Mouse (Mus musculus) lung, postnatal 10 days (tissue): ENCODE measurements around the gene Hils1.

Source experiments
- DNase-seq: peaks from one replicate; pipeline ENCODE4 v3.0.0; 2021

Hils1 gene

DNA sequence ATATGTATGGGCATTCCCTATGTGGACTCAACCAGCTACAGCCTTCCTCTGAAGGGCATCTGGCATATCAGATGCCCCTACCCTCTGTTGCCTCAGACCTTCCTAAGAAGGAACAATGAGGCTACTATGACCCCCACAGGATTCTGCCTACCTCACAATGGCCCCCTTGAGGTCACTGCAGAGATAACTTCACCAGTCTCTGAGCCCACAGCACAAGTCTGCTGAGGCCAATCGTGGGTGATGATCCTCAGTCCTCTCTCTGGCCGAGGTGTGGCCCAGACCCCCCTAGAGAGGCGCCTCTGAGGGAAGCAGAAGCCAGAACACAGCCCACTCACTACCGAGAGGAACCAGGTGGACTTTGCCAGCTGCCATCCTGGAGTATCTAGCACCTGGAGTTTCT is at the start of gene Hils1:
Hils1 (plus strand) TSS at position 175 of the 400 bp plus-strand sequence.
- DNase-seq, result no peak

DNA sequence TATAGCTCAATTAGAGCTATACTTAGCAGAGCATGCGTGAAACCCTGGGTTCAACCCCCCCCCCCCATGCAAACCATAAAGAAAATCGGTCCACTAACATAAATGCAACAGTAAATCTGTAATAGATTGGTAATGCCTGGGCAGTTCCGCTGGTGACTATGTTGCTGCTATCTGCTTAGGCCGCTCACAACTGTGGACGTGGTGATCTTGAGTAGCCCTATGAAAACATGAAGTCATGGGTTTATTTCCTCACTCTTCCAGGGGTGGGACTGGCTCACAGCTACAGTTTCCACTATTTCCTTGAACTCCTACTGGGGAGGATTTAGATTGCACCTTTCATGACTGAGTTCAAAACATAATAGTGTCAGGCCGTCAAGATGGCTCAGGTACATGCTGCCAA is 49.7 kb upstream of the Hils1 start:
- DNase-seq, result peak; percentile 36

DNA sequence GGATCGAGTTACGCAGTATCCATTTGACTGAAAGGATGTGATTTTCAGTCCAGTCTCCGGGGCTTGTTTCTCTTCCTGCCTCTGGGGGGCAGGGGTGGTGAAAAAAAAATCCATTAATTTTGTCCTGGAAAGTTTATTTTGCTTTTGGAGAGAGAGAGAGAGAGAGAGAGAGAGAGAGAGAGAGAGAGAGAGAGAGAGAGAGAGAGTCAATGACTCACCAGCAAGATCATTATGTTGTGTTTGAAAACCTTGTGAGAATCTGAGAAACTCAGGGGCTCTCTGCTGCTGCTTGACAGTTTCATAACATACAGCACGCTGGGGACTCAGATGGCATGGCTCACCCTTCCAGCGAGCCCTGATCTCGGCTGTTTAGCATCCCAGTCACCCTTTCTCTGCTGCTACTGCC is 46.4 kb upstream of the Hils1 start:
- DNase-seq, result peak; percentile 64

DNA sequence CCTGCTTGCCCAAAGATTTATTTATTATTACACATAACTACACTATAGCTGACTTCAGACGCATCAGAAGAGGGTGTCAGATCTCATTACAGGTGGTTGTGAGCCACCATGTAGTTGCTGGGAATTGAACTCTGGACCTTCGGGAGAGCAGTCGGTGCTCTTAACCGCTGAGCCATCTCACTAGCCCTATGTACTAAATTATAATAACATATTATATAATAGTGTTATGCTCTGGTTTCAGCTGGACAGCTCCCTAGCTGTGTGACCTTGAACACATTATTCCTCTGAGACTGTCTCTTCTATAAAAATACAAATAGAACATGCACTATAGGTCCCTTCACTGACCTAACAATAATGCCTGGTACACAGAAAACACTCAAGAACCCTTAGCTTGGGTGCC is 42.4 kb upstream of the Hils1 start:
- no peak for DNase-seq

DNA sequence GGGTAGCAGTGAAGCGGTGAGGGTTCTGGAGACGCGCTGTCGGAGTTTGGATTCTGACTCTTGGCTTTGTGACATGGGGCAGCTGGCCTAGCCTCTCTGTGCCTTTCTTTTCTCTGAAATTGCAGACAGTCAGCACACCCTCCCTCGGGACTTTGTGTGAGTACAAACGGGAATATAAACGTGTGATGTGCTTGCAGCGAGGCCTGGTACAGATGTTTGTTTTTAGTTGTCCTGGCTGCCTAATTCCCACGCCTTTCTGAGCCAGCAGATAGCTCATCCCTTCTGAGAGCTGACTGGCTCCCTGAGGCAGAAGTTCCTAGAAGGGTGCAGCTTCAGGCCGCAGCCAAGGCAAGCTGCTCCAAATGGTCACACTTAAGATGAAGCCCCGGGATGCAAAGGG is 41.0 kb upstream of the Hils1 start:
- peak; percentile 58 for DNase-seq

DNA sequence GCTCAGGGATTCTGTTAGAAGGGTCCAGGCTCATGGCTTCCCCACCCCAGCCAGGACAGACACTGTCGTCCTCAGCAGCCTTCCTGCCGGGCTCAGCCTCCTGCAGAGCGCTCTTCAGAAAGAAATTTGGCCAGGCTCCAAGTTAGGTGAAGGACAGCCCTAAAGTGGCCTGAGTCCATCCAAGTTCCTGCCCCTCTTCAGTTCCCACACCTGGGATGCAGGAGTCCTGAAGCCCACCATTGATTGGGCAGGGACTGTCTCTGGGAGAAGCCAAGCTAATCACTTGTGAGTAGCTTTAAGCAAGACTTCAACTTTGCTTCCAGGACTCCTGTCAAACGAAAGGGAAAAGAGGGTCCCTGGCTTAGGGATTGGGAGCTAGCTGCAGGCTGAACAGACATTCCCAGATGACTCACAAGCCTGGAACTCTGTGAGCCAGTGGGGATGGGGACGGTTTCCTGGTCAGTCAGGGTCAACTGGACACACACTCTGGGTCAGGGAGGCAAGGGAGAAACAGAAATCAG is 39.6 kb upstream of the Hils1 start:
- peak; percentile 42 for DNase-seq

DNA sequence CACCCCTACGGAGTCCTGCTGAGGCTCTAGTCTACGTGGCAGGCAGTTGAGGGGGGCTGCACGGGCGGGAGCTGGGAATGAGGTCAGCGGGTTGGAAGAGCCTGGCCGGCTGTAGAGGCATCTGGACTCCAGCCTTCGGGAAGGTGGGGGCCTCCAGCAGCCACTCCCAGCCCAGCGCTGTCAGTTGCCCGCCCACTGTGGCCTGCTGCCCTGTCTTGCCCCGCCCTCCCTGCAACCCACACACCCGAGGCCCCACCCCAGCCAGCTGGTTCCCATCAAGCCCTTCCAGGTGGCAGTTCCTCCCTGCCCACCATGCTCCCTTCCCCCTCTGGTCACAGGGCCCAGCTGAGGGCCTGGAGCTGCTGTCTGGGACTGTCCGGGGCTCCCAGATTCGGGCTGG is 38.6 kb upstream of the Hils1 start:
- peak; percentile 97 for DNase-seq

DNA sequence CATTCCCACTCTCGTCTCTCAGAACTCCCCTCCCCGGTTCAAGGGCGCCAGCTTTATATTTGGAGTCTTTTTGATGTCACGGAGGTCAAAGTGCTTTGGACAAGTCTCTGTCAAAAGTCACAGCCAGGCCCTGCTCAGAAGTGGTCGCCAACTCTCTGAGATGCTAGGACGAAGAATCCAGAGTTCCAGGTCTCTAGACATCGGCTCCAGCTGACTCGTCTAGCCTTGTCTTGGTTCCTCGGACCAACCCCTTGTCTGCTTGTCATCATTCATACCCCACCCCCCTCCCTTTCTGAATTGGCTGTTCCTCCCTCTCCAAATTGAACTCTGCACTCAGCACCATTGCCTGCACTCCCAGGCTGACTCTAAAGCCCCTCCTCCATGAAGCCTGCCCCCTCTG is 37.8 kb upstream of the Hils1 start:
- peak; percentile 50 for DNase-seq

DNA sequence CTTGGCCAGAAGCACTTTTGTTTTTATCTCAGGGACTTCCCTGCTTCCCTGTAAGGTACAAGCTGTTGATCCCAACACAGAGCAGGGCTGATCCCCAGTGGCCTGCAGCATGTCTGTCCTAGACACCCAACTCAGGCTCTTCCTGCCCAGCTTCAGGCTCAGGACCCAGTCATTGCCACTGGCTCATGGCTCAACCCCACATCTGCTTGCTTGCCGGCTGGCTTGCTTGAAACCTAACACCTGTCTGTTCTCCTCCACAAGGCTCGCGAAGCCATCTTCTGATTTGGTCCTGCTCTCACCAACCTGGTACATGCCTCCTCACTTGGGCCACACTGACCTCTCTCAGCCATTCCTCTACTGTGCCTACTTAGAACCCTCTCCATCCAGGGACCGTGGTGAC is 37.2 kb upstream of the Hils1 start:
- no peak for DNase-seq

DNA sequence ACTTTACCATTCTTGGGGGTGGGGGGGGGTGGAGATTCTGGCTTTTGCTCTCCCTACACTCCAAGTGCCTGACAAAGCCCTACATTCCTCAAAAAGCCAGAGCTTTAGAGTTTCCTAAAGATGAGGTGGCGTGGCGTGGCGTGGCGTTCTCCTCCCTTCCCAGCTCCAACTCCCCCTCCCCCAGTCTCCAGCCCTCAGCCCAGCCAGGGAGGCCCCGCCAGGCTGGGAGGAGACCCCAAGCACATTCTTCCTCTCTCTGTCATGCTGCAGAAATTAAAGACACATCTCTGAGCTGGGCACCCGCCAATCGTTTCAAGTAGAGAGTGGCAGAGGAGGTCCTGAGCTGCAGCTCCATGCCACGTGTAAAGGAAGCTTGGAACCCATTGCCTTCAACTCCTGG is 33.8 kb upstream of the Hils1 start:
- peak; percentile 85 for DNase-seq

DNA sequence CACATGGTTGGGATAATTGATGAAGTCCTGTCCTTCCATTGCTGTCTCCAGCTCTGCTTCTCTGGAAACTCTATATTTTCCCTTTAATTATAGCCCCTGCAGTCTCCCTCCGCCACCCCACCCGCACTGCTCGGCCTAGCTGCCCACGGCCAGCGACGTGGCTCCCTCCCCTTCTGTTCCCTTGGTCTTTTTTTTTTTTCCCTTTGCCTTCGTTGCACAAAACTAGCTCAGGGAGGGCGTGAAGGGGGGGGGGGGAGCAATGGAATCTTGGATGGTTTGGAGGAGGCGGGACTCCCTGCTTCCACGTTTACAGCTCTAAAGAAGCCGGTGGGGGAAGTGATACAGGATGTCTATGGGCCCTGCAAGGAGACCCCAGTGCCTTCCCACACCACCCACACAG is 32.9 kb upstream of the Hils1 start:
- peak; percentile 53 for DNase-seq

DNA sequence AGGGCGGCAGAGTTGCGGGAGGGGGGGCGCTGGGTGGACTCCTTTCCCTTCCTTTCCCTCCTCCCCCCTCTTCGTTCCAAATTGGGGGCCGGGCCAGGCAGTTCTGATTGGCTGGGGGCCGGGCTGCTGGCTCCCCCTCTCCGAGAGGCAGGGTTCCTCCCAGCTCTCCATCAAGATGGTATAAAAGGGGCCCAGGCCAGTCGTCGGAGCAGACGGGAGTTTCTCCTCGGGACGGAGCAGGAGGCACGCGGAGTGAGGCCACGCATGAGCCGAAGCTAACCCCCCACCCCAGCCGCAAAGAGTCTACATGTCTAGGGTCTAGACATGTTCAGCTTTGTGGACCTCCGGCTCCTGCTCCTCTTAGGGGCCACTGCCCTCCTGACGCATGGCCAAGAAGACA is 31.3 kb upstream of the Hils1 start, which contains the start of gene Col1a1:
Col1a1 (plus strand) TSS at position 180 of the 400 bp plus-strand sequence.
- peak; percentile 91 for DNase-seq

DNA sequence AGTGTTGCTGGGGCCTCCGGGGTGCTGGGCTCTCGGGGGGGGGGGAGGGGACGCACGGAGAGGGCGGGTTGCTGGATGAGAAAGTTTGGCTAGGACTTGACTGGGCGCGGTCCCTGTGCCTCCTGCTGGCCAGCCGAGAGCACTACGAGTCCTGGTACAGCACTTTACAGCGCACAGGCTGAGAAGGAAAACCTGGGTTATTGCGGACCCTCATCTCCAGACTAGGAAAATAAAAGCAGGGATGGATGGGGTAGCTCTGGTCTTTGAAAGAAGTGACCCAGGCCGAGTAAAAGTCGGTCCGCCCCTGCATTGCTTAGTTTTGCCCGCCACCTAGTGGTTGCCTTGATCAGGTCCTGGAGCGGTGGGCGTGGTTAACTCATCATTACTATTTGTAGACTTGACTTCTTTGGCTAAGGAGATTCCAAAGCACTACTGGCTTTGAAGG is 30.5 kb upstream of the Hils1 start:
- DNase-seq, result peak; percentile 95

DNA sequence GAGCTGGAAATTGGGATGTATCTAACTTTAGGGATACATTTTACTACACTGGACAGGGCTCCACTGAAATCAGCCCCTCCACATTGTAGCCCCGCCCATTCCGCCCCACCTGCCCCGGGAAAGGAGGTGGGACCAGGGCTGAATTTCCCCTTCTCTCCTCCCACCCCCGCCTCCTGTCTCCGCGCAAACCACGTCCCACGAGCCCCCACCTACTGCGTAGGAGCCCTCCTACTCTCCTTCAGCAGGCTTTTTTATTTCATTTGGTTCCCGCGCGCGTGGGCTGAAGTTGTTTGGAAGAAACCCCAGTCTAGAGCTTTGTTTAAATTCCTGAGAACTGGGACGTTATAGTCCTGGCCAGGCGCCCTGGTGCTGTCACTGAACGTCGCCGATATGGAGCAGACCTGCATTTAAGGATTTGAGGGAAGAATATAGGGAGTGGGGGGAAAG is 30.0 kb upstream of the Hils1 start:
- peak; percentile 66 for DNase-seq

DNA sequence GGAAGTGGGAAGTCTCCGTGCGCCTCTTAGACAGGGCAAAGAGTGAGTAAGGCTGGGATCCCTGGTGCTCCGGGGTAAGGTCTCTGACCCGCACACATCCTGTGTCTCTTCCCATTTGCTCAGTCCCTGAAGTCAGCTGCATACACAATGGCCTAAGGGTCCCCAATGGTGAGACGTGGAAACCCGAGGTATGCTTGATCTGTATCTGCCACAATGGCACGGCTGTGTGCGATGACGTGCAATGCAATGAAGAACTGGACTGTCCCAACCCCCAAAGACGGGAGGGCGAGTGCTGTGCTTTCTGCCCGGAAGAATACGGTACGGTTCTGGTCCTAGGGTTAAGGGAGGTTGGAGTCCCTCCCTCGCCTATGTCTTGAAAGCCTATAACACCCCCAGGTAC is 29.6 kb upstream of the Hils1 start:
- no peak for DNase-seq

DNA sequence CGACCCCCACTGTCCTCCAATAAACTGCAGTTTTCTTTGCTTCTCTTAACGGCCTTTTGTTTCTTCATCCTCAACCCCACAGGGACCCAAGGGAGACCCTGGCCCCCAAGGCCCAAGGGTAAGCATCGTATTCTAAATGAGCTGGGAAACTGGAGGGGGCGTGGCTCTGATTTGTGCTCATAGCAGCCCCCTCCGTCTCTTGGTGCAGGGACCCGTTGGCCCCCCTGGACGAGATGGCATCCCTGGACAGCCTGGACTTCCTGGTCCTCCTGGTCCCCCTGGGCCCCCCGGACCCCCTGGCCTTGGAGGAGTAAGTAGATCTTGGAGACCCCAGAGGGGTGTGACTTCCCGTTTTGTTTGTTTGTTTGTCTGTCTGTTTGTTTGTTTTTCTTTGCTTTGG is 29.1 kb upstream of the Hils1 start:
- DNase-seq, result no peak

DNA sequence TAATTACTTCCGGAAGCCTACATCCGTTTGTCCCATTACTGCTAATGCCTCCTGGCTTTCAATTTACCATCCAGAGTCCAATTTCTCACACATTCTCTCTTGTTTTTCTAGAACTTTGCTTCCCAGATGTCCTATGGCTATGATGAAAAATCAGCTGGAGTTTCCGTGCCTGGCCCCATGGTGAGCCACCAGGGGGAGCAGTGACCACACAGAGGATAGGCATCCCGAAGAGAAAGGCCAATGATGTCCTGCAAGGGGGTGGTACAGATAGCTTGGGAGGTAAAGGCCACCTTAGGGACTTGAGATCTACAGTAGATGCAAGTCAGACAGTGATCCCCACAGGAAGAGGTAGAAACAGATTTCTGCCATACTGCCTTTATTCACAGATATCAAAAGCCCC is 28.1 kb upstream of the Hils1 start:
- DNase-seq, result peak; percentile 88

DNA sequence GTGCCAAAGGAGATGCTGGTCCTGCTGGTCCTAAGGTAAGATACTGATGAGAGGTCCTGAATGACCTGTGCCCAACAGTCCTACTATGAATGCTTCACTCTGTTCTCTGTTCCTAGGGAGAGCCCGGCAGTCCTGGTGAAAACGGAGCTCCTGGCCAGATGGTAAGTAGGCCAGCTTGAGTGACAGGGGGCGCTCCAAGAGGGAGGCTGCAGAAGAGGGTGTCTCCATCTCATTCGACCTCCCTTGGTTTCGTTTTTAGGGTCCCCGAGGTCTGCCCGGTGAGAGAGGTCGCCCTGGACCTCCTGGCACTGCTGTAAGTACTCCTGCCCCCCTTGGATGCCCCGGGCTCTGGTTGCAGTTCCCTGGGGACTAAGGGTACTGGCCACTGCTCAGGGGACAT is 26.3 kb upstream of the Hils1 start:
- no peak for DNase-seq

DNA sequence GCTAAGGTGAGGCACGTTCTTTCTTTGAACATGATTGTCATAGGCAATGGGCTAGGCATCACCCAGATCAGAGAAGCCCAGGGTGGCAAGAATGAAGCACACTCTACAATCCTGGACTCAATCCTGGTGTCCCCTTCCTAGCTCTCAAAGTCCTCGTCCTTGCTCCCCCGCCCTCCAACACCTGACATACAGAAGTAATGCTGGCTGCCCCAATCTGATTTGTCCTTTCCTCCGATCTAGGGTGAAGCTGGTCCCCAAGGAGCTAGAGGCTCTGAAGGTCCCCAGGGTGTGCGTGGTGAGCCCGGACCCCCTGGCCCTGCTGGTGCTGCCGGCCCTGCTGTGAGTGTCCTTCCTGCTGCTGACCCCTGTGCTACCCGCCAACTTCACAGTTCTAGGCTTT is 25.6 kb upstream of the Hils1 start:
- no peak for DNase-seq

DNA sequence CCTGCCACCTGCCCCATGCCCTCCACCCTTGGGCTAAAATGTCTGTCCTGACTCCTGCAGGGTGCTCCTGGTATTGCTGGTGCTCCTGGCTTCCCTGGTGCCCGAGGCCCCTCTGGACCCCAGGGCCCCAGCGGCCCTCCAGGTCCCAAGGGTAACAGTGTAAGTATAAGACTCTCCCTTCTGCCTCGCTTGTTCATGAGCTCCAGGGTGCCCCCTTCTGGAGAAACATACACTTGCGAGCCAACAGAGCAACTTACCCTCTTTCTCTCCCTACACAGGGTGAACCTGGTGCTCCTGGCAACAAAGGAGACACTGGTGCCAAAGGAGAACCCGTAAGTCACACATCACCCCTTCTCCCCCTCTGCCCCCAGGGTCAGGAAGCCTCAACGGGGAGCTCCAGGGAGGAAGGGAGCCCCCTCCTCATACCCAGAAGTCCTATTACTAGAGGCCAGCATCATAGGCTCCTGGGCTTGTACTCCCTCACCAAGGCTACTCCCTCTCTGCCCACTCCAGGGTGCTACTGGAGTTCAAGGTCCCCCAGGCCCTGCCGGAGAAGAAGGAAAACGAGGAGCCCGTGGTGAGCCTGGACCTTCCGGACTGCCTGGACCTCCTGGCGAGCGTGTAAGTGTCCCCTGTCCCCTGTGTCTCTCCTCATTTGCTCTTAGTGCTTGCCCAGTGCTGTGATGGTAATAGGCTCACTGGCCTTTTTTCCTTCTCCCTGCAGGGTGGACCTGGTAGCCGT is 24.9 kb upstream of the Hils1 start:
- peak; percentile 59 for DNase-seq

DNA sequence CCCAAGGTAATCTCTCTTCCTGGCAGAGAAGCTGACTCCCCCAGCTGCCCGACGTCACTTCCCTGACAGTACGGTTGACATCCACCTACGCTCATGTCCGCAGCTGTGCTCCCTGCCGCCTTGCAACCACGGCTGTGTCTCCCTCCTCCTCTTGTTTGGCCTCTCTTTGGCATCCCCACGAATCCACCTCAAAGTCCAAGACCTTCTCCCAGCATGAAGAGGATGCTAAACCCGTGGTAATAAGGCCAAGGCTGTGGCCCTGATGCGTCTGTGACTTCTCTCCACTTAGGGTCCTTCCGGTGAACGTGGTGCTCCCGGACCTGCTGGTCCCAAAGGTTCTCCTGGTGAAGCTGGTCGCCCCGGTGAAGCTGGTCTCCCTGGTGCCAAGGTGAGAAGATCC is 24.3 kb upstream of the Hils1 start:
- no peak for DNase-seq

DNA sequence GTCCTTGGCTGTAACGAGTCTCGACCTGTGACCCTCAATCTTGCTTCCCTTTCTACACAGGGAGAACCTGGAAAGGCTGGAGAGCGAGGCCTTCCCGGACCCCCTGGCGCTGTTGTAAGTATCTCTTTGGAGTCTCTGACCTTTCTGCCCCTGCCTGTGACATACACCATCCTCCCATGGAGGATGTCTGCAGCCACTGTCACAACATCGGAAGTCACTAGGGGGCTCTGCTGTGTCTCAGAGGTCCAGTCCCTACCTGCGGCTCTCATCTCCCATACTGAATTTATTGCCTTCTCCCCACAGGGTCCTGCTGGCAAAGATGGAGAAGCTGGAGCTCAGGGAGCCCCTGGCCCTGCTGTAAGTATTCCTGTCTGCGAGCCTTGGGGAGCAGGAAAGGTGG is 23.1 kb upstream of the Hils1 start:
- DNase-seq, result no peak

DNA sequence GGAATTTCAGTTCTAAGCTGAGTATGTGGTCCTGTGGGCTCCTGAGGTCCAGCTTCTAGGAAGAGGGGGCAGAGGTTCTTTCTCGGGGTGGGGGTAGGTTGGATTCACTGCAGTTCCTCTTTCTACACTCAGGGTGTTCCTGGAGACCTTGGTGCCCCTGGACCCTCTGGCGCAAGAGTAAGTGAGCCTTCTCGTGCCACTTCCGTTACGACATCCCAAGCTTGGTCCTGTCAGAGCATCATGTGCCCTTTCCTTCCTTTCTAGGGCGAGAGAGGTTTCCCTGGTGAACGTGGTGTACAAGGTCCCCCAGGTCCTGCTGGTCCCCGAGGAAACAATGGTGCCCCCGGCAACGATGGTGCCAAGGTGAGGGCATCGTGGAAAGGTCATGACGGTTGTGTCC is 22.2 kb upstream of the Hils1 start:
- DNase-seq, result no peak

DNA sequence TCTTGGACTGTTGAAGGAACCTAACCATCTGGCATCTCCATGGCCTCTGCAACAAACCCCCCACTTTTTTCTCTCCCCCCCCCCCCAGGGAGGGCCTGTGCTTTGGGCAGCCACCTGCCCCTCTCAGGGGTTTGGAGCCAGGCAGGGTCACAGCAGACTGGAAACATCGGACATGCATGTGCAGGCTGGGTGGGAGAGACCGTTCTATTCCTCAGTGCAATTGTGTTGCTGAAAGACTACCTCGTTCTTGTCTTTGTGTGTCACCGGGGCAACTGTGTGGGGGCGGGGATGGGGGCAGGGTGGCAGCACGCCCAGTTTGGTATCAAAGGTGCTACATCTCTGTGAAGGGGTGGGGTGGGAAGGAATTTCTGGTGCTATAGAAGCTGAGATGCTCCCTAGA is 15.2 kb upstream of the Hils1 start:
- DNase-seq, result no peak

DNA sequence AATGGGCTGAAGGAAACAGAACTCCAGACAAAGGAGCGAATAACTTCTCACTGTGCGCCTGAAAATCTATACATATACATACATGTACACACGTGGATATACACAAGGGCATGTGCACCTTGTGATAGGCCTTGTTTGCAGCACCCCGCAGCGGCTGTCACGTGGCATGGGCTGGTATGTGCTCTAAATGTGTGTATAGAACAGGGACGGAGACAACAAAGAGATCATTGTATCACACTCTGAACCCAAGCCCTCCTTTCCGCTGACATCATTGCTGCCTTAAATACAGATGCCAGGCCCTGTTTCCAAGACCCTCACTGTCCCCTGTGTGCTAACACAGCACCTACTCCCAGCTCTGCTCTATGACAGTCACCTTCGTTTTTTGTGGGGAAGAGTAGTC is 12.3 kb upstream of the Hils1 start:
- no peak for DNase-seq
